Mouse (Mus musculus) midbrain, embryonic 14.5 days (tissue): ENCODE measurements around the gene Opa3. TPM values are rescaled to one million over a fixed set of nuclear protein-coding genes. Genes with fewer than 3 reads are reported as not detected.

Experiments used
- ATAC-seq: fragments of 200-750 bp; cut with Nextera tagmentation; 2 replicates; pipeline ENCODE4 v1.8.0; 2017; ENCODE audit warnings: moderate number of reproducible peaks, moderate library complexity; ENCODE audit not compliant: low FRiP score, low TSS enrichment
- DNase-seq: peaks from one replicate; pipeline ENCODE4 v3.0.0-alpha.2; 2015
- H3K27ac ChIP-seq: fragments of 300-500 bp; sonication (generic); replicated peaks from 2 replicates; pipeline ENCODE4 v1.5.1; 2014; ENCODE audit warnings: mild to moderate bottlenecking, low read depth, low read length, moderate library complexity
- H3K27me3 ChIP-seq: fragments of 300-500 bp; sonication (generic); 2 replicates; pipeline ENCODE4 v1.6.1; 2014; ENCODE audit warnings: low read length, control low read depth, mixed read lengths; ENCODE audit not compliant: control insufficient read depth, insufficient read depth
- H3K36me3 ChIP-seq: fragments of 300-500 bp; sonication (generic); 2 replicates; pipeline ENCODE4 v1.6.1; 2014; ENCODE audit warnings: low read length, control low read depth; ENCODE audit not compliant: control insufficient read depth, insufficient read depth
- H3K4me1 ChIP-seq: fragments of 300-500 bp; sonication (generic); 2 replicates; pipeline ENCODE4 v1.6.1; 2014; ENCODE audit warnings: mild to moderate bottlenecking, antibody characterized with exemption, low read length, control low read depth; ENCODE audit not compliant: control insufficient read depth, insufficient read depth
- H3K4me2 ChIP-seq: fragments of 300-500 bp; sonication (generic); 2 replicates; pipeline ENCODE4 v1.6.1; 2014; ENCODE audit warnings: mild to moderate bottlenecking, low read length, moderate library complexity
- H3K4me3 ChIP-seq: fragments of 300-500 bp; sonication (generic); replicated peaks from 2 replicates; pipeline ENCODE4 v1.5.1; 2014; ENCODE audit warnings: low read depth, low read length
- H3K9ac ChIP-seq: fragments of 300-500 bp; sonication (generic); replicated peaks from 2 replicates; pipeline ENCODE4 v1.6.1; 2014; ENCODE audit warnings: mild to moderate bottlenecking, low read length, moderate library complexity
- H3K9me3 ChIP-seq: fragments of 300-500 bp; sonication (generic); 2 replicates; pipeline ENCODE4 v1.6.1; 2016; ENCODE audit warnings: low read length, control low read depth, mixed read lengths; ENCODE audit not compliant: control insufficient read depth
- WGBS: fragments of 180-500 bp; shearing (Covaris S2); extraction: QIAGEN DNeasy Blood & Tissue Kit; methylation state at CpG from one replicate; pipeline ENCODE4 v1.1.7; 2014; 5-methylcytosine and 5-hydroxymethylcytosine counted together
- polyA plus RNA-seq: library from polyadenylated mRNA; unstranded; fragments of >200 nt; fragmentation: Nextera tagmentation; extraction: Ambion mirVana; gene quantifications from 2 replicates; pipeline ENCODE4 v1.2.1, GENCODE M21; 2014

The Opa3 gene
- polyA plus RNA-seq, 1 experiment from 2014 or later = 35.0 TPM

DNA sequence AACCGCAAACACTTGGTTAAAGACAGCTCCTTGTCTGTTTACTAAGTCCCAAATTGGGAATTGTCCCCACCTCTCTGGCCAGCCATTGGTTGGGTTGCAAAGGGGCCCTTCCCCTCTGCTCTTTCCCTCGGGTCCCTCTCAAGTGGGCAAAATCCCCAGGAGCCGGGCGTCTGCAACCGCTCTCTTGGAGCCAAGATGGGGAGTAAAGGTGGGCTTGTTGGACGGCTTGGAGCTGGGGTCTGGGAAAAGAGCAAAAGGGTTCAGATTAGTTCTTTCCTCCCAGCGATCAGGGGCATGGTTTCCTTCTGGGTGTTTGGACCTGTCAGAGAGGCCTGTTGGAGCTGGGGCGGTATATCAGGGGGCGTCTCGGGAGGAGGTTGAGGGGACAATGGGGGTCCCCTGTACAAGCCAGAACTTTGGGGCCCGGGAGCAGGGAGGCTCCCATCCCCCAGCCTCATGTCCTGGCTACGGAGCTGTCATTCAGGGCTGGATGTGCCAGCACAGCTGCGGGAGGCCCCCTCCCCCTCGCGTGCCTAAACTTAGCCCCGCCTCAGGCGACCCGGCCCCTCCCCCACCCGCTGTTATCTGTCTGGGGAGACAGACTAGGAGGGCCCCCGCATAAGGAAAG is 62.9 kb downstream of the Opa3 start:
- H3K9me3 ChIP-seq = no peaks in the 10 kb centered on the region
- H3K36me3 ChIP-seq = peaks cover 80% of the 10 kb centered on the region
- H3K27ac ChIP-seq = peak overlapping the region; percentile 37; the same call in 1 of the 2 replicates
- H3K4me2 ChIP-seq = peak overlapping the region; percentile 41
- peak; percentile 29; the same call in 1 of the 2 replicates for ATAC-seq
- no peaks in the 10 kb centered on the region for H3K27me3 ChIP-seq
- H3K9ac ChIP-seq = peak overlapping the region; percentile 43; the same call in 1 of the 2 replicates
- H3K4me1 ChIP-seq = peaks cover 11% of the 10 kb centered on the region
- WGBS = 2% methylated on average over 19 of the region's 20 CpGs
- H3K4me3 ChIP-seq = no peak overlapping the region
- no peak for DNase-seq

DNA sequence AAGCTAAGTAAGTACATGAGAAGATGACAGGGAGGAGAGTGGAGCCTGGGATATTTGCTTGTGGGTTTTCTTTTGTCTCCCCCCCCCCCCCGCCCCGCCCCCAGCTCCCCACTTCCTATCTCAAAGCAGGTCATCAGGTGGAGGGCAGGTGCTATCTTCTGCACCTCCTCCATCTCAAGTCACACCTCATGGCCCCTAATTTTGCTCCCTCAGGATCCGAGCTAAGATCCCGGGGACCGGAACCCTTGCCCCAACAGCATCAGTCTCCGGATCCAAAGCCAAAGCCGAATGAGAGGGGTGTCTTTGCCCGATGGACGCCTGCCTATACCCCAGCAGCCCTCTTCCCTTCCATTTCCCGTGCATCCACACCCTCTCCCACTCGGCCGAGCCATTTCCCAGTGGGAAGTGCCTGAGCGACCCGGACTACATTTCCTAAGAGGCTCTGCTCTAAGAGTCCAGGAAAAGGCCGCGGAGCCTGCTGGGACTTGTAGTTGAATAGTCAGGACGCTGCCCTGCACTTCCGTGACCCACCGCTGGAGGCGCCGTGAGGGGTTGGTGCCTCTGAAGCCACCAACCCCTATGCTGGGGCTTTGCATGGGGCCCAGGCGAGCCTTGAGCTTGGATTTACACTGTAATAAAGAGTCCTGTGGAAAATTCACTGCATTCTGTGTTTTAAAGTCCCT is 67.5 kb downstream of the Opa3 start:
- H3K4me1 ChIP-seq = peaks cover 10% of the 10 kb centered on the region
- H3K9me3 ChIP-seq = no peaks in the 10 kb centered on the region
- H3K36me3 ChIP-seq = peaks cover 47% of the 10 kb centered on the region
- H3K4me2 ChIP-seq = peak overlapping the region; percentile 20
- H3K9ac ChIP-seq = no peak overlapping the region
- DNase-seq = peak; percentile 96
- ATAC-seq = peak; percentile 61; the same call in 1 of the 2 replicates
- H3K4me3 ChIP-seq = no peak overlapping the region
- 15% methylated on average over 20 of the region's 22 CpGs for WGBS
- H3K27me3 ChIP-seq = no peaks in the 10 kb centered on the region
- H3K27ac ChIP-seq = no peak overlapping the region; the same call in 1 of the 2 replicates

DNA sequence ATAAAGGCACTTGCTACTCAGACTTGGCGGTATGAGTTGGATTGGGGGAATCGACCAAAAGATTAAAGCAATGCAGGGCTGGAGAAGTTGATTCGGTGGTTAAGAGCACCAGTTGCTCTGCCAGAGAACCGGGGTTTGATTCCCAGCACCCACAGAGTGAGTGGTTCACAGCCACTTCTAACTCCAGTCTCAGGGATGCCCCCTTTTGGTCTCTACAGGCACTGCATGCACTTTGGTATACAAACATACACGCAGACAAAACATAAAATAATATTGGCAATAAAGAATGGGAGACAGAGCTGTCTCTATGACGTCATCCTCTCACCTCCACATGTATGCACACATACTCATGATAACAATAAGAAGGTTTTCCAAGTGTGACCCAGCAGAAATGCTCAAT is 68.9 kb downstream of the Opa3 start:
- peaks cover 37% of the 10 kb centered on the region for H3K36me3 ChIP-seq
- H3K4me2 ChIP-seq = no peak overlapping the region
- H3K4me3 ChIP-seq = no peak overlapping the region
- 92% methylated on average over 6 of the region's 6 CpGs for WGBS
- H3K4me1 ChIP-seq = peaks cover 6% of the 10 kb centered on the region
- H3K9me3 ChIP-seq = no peaks in the 10 kb centered on the region
- ATAC-seq = no peak
- no peak for DNase-seq
- H3K27me3 ChIP-seq = peaks cover 3% of the 10 kb centered on the region; the same call in 1 of the 2 replicates
- H3K9ac ChIP-seq = no peak overlapping the region
- H3K27ac ChIP-seq = no peak overlapping the region

DNA sequence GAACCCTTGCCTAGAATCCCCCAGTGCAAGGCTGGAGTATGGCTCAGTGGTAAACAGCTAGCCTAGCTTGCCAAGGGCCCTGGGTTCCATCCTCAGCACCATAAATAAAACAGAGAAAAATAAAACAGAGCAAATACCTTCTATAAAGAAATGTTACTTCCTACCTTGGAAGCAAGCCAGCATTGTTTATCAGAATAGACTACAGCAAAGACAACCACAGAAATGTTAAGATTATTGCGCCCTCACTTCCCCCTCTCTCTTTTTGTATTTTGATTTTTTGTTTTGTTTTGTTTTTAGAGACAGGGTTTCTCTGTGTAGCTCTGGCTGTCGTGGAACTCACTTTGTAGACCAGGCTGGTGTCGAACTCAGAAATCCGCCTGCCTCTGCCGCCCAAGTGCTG is 69.7 kb downstream of the Opa3 start:
- Histone ChIP-seq H3K4me1 (peaks cover 6% of the 10 kb centered on the region), H3K27ac (no peak overlapping the region), H3K36me3 (peaks cover 36% of the 10 kb centered on the region), H3K4me3 (no peak overlapping the region), H3K9me3 (no peaks in the 10 kb centered on the region), H3K27me3 (peaks cover 11% of the 10 kb centered on the region; the same call in 1 of the 2 replicates), H3K4me2 (no peak overlapping the region), H3K9ac (no peak overlapping the region)
- no peak for DNase-seq
- 92% methylated on average over 5 of the region's 5 CpGs for WGBS
- ATAC-seq = no peak

DNA sequence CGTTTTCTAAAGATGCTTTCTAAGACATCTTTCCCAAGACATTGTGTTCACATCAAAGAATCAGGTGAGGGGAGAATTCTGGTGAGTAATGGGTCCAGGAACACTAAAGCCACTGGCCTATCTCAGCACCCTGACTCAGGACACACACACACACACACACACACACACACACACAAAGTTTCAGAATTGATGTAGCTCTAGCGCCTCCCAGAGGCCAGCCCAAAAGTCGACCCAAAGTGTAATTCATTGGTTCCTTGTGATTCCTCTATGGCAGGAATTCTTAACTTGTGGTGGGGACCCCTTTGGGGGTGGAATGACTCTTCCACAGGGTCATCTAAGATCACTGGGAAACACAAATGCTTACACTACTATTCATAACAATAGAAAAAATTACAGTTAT is 71.1 kb downstream of the Opa3 start:
- no peak overlapping the region for H3K9ac ChIP-seq
- 26% methylated on average over 3 of the region's 3 CpGs for WGBS
- peaks cover 22% of the 10 kb centered on the region for H3K36me3 ChIP-seq
- ATAC-seq (no peak), DNase-seq (peak; percentile 80)
- H3K4me1 ChIP-seq = peaks cover 6% of the 10 kb centered on the region
- H3K4me3 ChIP-seq = no peak overlapping the region
- peaks cover 25% of the 10 kb centered on the region for H3K27me3 ChIP-seq
- H3K4me2 ChIP-seq = no peak overlapping the region
- H3K27ac ChIP-seq = no peak overlapping the region
- no peaks in the 10 kb centered on the region for H3K9me3 ChIP-seq

DNA sequence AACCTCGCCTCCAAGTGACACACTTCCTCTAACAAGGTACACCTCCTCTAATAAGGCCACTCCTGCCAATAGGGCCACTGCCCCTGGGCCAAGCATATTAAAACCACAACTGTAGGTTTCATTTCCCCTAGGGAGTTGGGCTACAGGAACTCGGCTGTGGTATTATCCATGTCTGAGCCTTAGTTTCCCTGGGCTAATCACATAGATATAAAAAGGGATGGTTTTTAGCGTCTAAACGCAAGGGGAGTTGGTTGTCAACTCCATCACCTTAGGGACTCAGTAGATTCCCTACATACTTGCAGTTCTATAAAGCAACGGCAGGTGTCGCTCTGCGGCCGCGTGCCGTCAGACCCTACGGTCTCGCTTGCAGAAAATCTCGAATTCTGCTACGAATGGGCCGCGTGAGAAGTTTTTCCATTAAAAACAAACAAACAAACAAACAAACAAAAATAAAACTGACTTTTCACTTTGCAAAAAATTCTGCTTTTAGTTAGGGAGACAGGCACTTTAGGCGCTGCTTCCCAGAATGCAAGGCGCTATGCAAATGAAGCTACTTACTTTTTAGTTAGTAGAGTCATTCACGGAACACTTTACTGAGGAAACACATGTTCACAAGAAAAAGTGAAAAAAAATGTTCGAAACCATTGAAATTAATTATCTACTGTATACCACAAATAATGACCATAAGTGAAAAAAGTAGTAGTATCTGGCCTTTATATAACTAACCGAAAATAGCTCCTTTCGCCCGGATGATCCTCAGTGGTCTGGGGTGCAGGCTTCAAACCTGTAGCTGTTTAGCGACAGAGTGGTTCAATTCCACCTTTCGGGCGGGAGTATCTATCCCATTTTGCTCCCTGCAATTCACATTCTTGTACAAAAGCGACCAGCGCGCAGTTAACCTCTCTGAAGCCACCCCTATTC is 72.6 kb downstream of the Opa3 start:
- peak overlapping the region; percentile 51; the same call in 1 of the 2 replicates for H3K9ac ChIP-seq
- no peaks in the 10 kb centered on the region for H3K9me3 ChIP-seq
- peak; percentile 80 for ATAC-seq
- H3K4me3 ChIP-seq = peak overlapping the region; percentile 43
- peaks cover 6% of the 10 kb centered on the region for H3K4me1 ChIP-seq
- peak overlapping the region; percentile 50 for H3K4me2 ChIP-seq
- peaks cover 40% of the 10 kb centered on the region for H3K27me3 ChIP-seq
- peak; percentile 93 for DNase-seq
- H3K27ac ChIP-seq = no peak overlapping the region
- H3K36me3 ChIP-seq = peaks cover 7% of the 10 kb centered on the region; the same call in 1 of the 2 replicates
- WGBS = under 1% methylated on average over 29 of the region's 29 CpGs

DNA sequence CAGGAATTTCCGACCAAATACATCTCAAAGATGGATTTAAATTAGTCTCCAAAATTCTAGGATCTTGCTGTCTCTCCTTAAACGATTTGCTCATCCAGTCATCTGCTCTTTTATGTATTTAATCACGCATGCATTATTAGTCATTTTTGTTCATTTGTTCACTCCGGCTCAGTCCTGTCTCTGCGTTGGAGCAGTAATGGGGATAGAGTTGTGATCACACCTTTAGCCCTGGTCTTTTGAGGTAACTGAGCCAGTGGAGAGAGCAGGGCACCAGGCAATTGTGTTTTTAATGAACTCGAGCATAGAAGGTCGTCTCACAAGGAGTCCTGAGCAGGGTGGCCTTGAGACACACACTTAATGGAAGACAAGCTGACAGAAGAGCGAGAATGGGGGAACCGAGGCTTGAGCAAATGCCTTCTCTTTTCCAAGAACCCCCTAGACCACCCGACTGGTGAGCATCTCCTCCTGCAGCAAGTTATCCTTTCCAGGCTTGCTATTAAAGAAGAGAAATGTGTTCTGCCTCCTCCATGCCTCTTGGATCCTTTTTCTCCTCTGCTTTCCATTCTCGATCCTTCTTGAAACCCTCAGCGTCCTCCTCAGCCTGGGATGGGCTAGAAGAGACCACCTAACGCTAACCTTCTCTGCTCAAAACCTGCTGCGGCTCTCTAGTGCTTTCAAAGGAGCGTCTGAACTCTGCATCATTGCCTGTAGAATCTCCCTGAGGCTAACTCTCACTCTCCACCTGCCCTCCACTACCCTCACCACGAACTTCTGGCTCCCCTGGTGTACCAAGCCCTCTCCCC is 73.5 kb downstream of the Opa3 start:
- Histone ChIP-seq H3K4me1 (peaks cover 6% of the 10 kb centered on the region), H3K36me3 (no peaks in the 10 kb centered on the region), H3K4me3 (peak overlapping the region; percentile 43), H3K27ac (no peak overlapping the region), H3K27me3 (peaks cover 49% of the 10 kb centered on the region), H3K9ac (peak overlapping the region; percentile 51; the same call in 1 of the 2 replicates), H3K4me2 (peak overlapping the region; percentile 50), H3K9me3 (no peaks in the 10 kb centered on the region)
- WGBS = 8% methylated on average over 16 of the region's 16 CpGs
- ATAC-seq = no peak
- no peak for DNase-seq
